Mouse (Mus musculus): Measurements from ENCODE around the gene St6galnac3. TPM values are rescaled to one million over a fixed set of nuclear protein-coding genes. Genes with fewer than 3 reads are reported as not detected.

St6galnac3 gene
- total and polyA plus RNA-seq, 3 experiments: 0.08 to 1.1 (median 0.38) TPM

- no peak overlapping the region for H3K4me2 ChIP-seq (ENCODE audit: insufficient read depth, low read depth, poor library complexity, severe bottlenecking)
- H3K79me2 ChIP-seq (replicated peaks; ENCODE audit: control insufficient read depth, extremely low read depth, insufficient read depth, poor library complexity, severe bottlenecking): no peaks in the 10 kb centered on the region
- in situ Hi-C loops (cut with MboI; ENCODE audit: low pct_ligation_motif_present, low pct_unique_long_range_greater_than_20kb, low sequenced_read_pairs): no loop called here
- dilution Hi-C loops (cut with MboI; ENCODE audit: extremely low pct_ligation_motif_present, extremely low pct_unique_long_range_greater_than_20kb, low sequenced_read_pairs): no loop called here
- no peak overlapping the region for H3K27ac ChIP-seq (ENCODE audit: insufficient read depth, low read depth)
- no peak for TF ChIP-seq ZC3H11A (IDR thresholded peaks at IDR 0.05; ENCODE audit: low read depth, low read length)
- no peak for TF ChIP-seq ZNF384 (IDR thresholded peaks at IDR 0.05; ENCODE audit: low read depth, low read length)
- no peak for TF ChIP-seq E2F4 (IDR thresholded peaks at IDR 0.05; ENCODE audit: insufficient replicate concordance, low read depth, low read length)
- no peak for TF ChIP-seq NRF1 (IDR thresholded peaks at IDR 0.05; ENCODE audit: low read depth, low read length)
- no peak for TF ChIP-seq CTCF (conservative IDR thresholded peaks at IDR 0.05 in 1 of 2, IDR thresholded peaks at IDR 0.05 in 1 of 2; ENCODE audit: low read depth in 2 of 2, low read length in 2 of 2)
- TF ChIP-seq IRF4 (IDR thresholded peaks at IDR 0.05; ENCODE audit: low read depth, low read length): no peak
- TF ChIP-seq GABPA (IDR thresholded peaks at IDR 0.05; ENCODE audit: insufficient replicate concordance, low read depth, low read length): no peak
- no peak for TF ChIP-seq ETS1 (conservative IDR thresholded peaks at IDR 0.05; ENCODE audit: low read depth, low read length)
- TF ChIP-seq MAFK (IDR thresholded peaks at IDR 0.05; ENCODE audit: insufficient replicate concordance, low read length): no peak
- no peak for TF ChIP-seq PAX5 (IDR thresholded peaks at IDR 0.05; ENCODE audit: low read length)
- TF ChIP-seq CHD1 (IDR thresholded peaks at IDR 0.05; ENCODE audit: low read depth, low read length): no peak
- TF ChIP-seq MYC (IDR thresholded peaks at IDR 0.05; ENCODE audit: low read depth, low read length): no peak
- TF ChIP-seq ZMIZ1 (IDR thresholded peaks at IDR 0.05; ENCODE audit: low read depth, low read length): no peak
- TF ChIP-seq HCFC1 (IDR thresholded peaks at IDR 0.05; ENCODE audit: low read depth, low read length): no peak
- TF ChIP-seq ELF1 (IDR thresholded peaks at IDR 0.05; ENCODE audit: low read depth, low read length): no peak
- no peaks in the 10 kb centered on the region for H3K9me3 ChIP-seq (replicated peaks; ENCODE audit: low read length)
- H3K9ac ChIP-seq (ENCODE audit: insufficient read depth, low read depth): no peak overlapping the region
- no peak for DNase-seq (ENCODE audit: extremely low read depth)
- no peaks in the 10 kb centered on the region for H3K36me3 ChIP-seq (replicated peaks in 1 of 2; ENCODE audit: control insufficient read depth in 1 of 2, insufficient read depth in 1 of 2, low read length in 1 of 2)
- peaks cover 2 to 6% of the 10 kb centered on the region in 2 experiments; a peak in 2 of 4 replicates for H3K4me1 ChIP-seq (ENCODE audit: control insufficient read depth in 1 of 2, insufficient read depth in 2 of 2)
- no peak overlapping the region for H3K4me3 ChIP-seq (replicated peaks in 1 of 3; ENCODE audit: low read depth in 2 of 3, low read length in 2 of 3, poor library complexity in 1 of 3)
- no peaks in the 10 kb centered on the region for H3K27me3 ChIP-seq (replicated peaks)
Measured at GRCm38 (mm10) chr3:153605767-153606098, 119.2 kb downstream of the St6galnac3 start.

- H3K4me3 ChIP-seq (replicated peaks in 1 of 3; ENCODE audit: low read depth in 2 of 3, low read length in 2 of 3, poor library complexity in 1 of 3): no peak overlapping the region
- H3K27ac ChIP-seq (ENCODE audit: insufficient read depth, low read depth): no peak overlapping the region
- dilution Hi-C loops (cut with MboI; ENCODE audit: extremely low pct_ligation_motif_present, extremely low pct_unique_long_range_greater_than_20kb, low sequenced_read_pairs): no loop called here
- H3K79me2 ChIP-seq (replicated peaks; ENCODE audit: control insufficient read depth, extremely low read depth, insufficient read depth, poor library complexity, severe bottlenecking): no peaks in the 10 kb centered on the region
- H3K4me2 ChIP-seq (ENCODE audit: insufficient read depth, low read depth, poor library complexity, severe bottlenecking): no peak overlapping the region
- no peak for DNase-seq (ENCODE audit: extremely low read depth)
- peaks cover 2 to 6% of the 10 kb centered on the region in 2 experiments; a peak in 2 of 4 replicates for H3K4me1 ChIP-seq (ENCODE audit: control insufficient read depth in 1 of 2, insufficient read depth in 2 of 2)
- H3K9ac ChIP-seq (ENCODE audit: insufficient read depth, low read depth): no peak overlapping the region
- no peaks in the 10 kb centered on the region for H3K9me3 ChIP-seq (replicated peaks; ENCODE audit: low read length)
- no peaks in the 10 kb centered on the region for H3K36me3 ChIP-seq (replicated peaks in 1 of 2; ENCODE audit: control insufficient read depth in 1 of 2, insufficient read depth in 1 of 2, low read length in 1 of 2)
- no peaks in the 10 kb centered on the region for H3K27me3 ChIP-seq (replicated peaks)
- in situ Hi-C loops (cut with MboI; ENCODE audit: low pct_ligation_motif_present, low pct_unique_long_range_greater_than_20kb, low sequenced_read_pairs): no loop called here
- no peak for TF ChIP-seq MYC (IDR thresholded peaks at IDR 0.05; ENCODE audit: low read depth, low read length)
- no peak for TF ChIP-seq SMC3 (IDR thresholded peaks at IDR 0.05; ENCODE audit: low read depth, low read length)
- no peak for TF ChIP-seq KAT2A (IDR thresholded peaks at IDR 0.05; ENCODE audit: insufficient replicate concordance, low read length)
- TF ChIP-seq ZC3H11A (IDR thresholded peaks at IDR 0.05; ENCODE audit: low read depth, low read length): no peak
- TF ChIP-seq MAFK (IDR thresholded peaks at IDR 0.05; ENCODE audit: insufficient replicate concordance, low read length): no peak
- TF ChIP-seq CTCF (conservative IDR thresholded peaks at IDR 0.05 in 1 of 2, IDR thresholded peaks at IDR 0.05 in 1 of 2; ENCODE audit: low read depth in 2 of 2, low read length in 2 of 2): no peak
- no peak for TF ChIP-seq USF1 (IDR thresholded peaks at IDR 0.05; ENCODE audit: low read depth, low read length)
- TF ChIP-seq CHD1 (IDR thresholded peaks at IDR 0.05; ENCODE audit: low read depth, low read length): no peak
- no peak for TF ChIP-seq HCFC1 (IDR thresholded peaks at IDR 0.05; ENCODE audit: low read depth, low read length)
- TF ChIP-seq USF2 (conservative IDR thresholded peaks at IDR 0.05; ENCODE audit: low read depth, low read length): no peak
- no peak for TF ChIP-seq TBP (conservative IDR thresholded peaks at IDR 0.05; ENCODE audit: low read depth, low read length)
- TF ChIP-seq BHLHE40 (IDR thresholded peaks at IDR 0.05; ENCODE audit: low read depth, low read length): no peak
- TF ChIP-seq IRF4 (IDR thresholded peaks at IDR 0.05; ENCODE audit: low read depth, low read length): no peak
- TF ChIP-seq JUN (IDR thresholded peaks at IDR 0.05; ENCODE audit: insufficient read depth, low read depth, low read length): no peak
- no peak for TF ChIP-seq RCOR1 (conservative IDR thresholded peaks at IDR 0.05; ENCODE audit: low read depth, low read length)
Measured at GRCm38 (mm10) chr3:153605089-153605766, 119.7 kb downstream of the St6galnac3 start.

All from CH12.LX (cell line).